Mouse (Mus musculus): ENCODE measurements at regions not wholly inside any gene's neighbourhood (a gene's known extent, or its start where the extent isn't known, plus 50 kb on each side); places are given as distances from the start of the nearest gene placed in this dataset.

- no peaks in the 10 kb centered on the region for H3K36me3 ChIP-seq (ENCODE audit: control insufficient read depth, insufficient read depth, low read length)
- no peak overlapping the region for H3K27ac ChIP-seq (replicated peaks; ENCODE audit: low read depth, low read length)
- TF ChIP-seq POLR2A (IDR thresholded peaks at IDR 0.05; ENCODE audit: borderline replicate concordance, extremely low read depth, insufficient read depth, insufficient read length): no peak
- no peak for DNase-seq (ENCODE audit: low spot score)
- no peaks in the 10 kb centered on the region for H3K4me1 ChIP-seq (ENCODE audit: control insufficient read depth, insufficient read depth, low read length)
- no peaks in the 10 kb centered on the region for H3K9me3 ChIP-seq (ENCODE audit: control insufficient read depth, low read length)
- 83% methylated on average over 3 of the region's 3 CpGs for WGBS
- ATAC-seq (ENCODE audit: low FRiP score, low read depth): no peak
- no peaks in the 10 kb centered on the region for H3K27me3 ChIP-seq (ENCODE audit: control insufficient read depth, insufficient read depth, low read length)
- H3K4me2 ChIP-seq (replicated peaks; ENCODE audit: low read depth, low read length, severe bottlenecking): no peak overlapping the region
- no peak overlapping the region for H3K4me3 ChIP-seq (replicated peaks; ENCODE audit: low read length)
- no peak overlapping the region for H3K9ac ChIP-seq (ENCODE audit: low read depth, low read length, severe bottlenecking)
These were observed 223.4 kb downstream of the Tinag start for GRCm38 (mm10) chr9:76822173-76822572.

DNA sequence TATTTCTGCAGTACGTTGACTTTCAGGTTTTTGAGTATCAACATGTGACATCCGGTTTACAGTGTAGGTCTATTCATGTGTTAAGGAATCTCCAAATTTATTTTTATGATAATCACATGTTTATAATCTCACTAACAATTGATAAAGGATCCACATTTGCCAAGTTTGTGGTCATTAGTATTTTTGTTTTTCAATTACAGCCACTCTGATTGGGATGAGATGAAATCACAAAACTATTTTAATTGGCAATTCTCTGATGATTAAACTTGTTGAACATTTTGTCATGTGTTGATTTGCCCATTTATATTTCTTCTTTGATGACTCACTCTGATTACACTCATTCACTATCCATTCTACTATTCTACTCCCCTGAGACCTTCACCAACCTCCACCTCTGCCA, 228.0 kb upstream of the Fam83b start:
- Histone ChIP-seq H3K4me1 (ENCODE audit: control insufficient read depth, insufficient read depth, low read length) (no peaks in the 10 kb centered on the region), H3K36me3 (ENCODE audit: control insufficient read depth, insufficient read depth, low read length) (no peaks in the 10 kb centered on the region), H3K9ac (ENCODE audit: low read depth, low read length, severe bottlenecking) (no peak overlapping the region), H3K27me3 (ENCODE audit: control insufficient read depth, insufficient read depth, low read length) (no peaks in the 10 kb centered on the region), H3K9me3 (ENCODE audit: control insufficient read depth, low read length) (no peaks in the 10 kb centered on the region), H3K27ac (replicated peaks; ENCODE audit: low read depth, low read length) (no peak overlapping the region), H3K4me3 (replicated peaks; ENCODE audit: low read length) (no peak overlapping the region), H3K4me2 (replicated peaks; ENCODE audit: low read depth, low read length, severe bottlenecking) (no peak overlapping the region)
- TF ChIP-seq POLR2A (IDR thresholded peaks at IDR 0.05; ENCODE audit: borderline replicate concordance, extremely low read depth, insufficient read depth, insufficient read length): no peak
- 90% methylated on average over 2 of the region's 2 CpGs for WGBS
- ATAC-seq (ENCODE audit: low FRiP score, low read depth) (no peak), DNase-seq (ENCODE audit: low spot score) (no peak)

- Histone ChIP-seq H3K27me3 (ENCODE audit: control insufficient read depth, insufficient read depth, low read length) (no peaks in the 10 kb centered on the region), H3K4me2 (replicated peaks; ENCODE audit: low read depth, low read length, severe bottlenecking) (no peak overlapping the region), H3K9ac (ENCODE audit: low read depth, low read length, severe bottlenecking) (no peak overlapping the region), H3K4me1 (ENCODE audit: control insufficient read depth, insufficient read depth, low read length) (no peaks in the 10 kb centered on the region), H3K9me3 (ENCODE audit: control insufficient read depth, low read length) (no peaks in the 10 kb centered on the region), H3K36me3 (ENCODE audit: control insufficient read depth, insufficient read depth, low read length) (no peaks in the 10 kb centered on the region), H3K4me3 (replicated peaks; ENCODE audit: low read length) (no peak overlapping the region), H3K27ac (replicated peaks; ENCODE audit: low read depth, low read length) (no peak overlapping the region)
- DNase-seq (ENCODE audit: low spot score) (peak; percentile 25), ATAC-seq (ENCODE audit: low FRiP score, low read depth) (peak; percentile 57; the same call in 1 of the 2 replicates)
- TF ChIP-seq POLR2A (IDR thresholded peaks at IDR 0.05; ENCODE audit: borderline replicate concordance, extremely low read depth, insufficient read depth, insufficient read length): no peak
- WGBS: 39% methylated on average over 1 of the region's 1 CpGs
These were observed 221.7 kb upstream of the Fam83b start for GRCm38 (mm10) chr9:76788654-76789053.

All from limb, embryonic 14.5 days (tissue).